ENCODE assay signal across 9 mouse cellular contexts in the genomic region with DNA sequence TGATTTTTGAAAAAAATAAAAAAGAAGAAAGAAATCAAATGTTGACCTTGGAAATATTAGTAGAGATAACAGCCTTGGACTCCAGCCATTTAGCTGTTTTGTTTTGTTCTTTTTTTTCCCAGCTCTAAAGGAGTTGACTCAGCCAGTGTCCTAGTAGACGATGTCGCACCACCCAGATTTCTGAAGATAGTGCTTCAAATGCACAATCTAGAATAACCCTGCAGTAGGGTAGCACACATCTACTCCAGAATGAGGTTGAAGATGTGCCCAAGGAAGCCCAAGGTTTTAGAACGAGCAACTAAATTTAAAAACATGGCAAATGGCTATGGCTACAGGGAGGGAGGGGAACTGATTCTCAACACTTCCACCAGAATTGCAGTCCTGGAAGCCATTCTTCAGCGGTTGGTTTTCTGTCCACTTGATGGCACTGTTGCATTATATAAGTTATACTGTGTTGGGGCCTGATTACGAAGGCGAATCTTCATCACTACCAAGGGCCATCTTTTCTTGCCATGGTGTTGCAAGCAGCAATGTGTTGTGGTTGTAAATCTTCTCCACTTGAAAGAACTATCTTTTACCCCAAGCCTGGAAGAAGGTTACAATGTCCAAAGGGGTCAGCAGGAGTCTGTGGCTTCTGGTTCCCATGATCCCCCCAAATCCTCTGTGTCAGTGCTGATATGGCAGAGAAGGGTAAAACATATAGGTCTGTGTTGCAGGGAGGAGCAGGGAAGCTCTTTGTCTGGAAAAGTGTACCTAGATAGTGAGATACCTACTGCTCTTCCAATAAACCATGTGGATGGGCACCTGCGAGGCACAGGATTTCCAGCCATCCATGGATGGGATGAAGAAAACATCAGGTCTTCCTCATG.
A peak's percentile ranks its signal among the peaks of the same experiment; 100 is the strongest.
DNase-seq lines count a peak whose midpoint lies in the region; ATAC-seq and TF ChIP-seq lines count a peak whose summit lies in the region.
"Had no signal": no experiment of that assay in that cellular context is flagged by ENCODE, and none has a peak within 500 bp of the region (broad histone marks: within the 10 kb centered on the region; RNA-seq: fewer than 3 reads in every experiment).

No protein-coding gene starts in this region.

- H3K27me3 ChIP-seq in liver, adult 2 months (ENCODE audit: control insufficient read depth, insufficient read depth, low read length), result no peaks in the 10 kb centered on the region
- no peaks in the 10 kb centered on the region for H3K27me3 ChIP-seq in liver, embryonic 12.5 days (replicated peaks)
- H3K27me3 ChIP-seq in kidney, embryonic 15.5 days, result no peaks in the 10 kb centered on the region
- H3K27me3 ChIP-seq in limb, embryonic 10.5 days (ENCODE audit: low read depth, poor library complexity, severe bottlenecking), result no peaks in the 10 kb centered on the region
- H3K27me3 ChIP-seq: lung, embryonic 15.5 days had no signal

- TF ChIP-seq POLR2A in liver, adult 2 months (IDR thresholded peaks at IDR 0.05; ENCODE audit: extremely low read depth, insufficient read depth, low read length), result no peak

- DNase-seq in liver, adult 2 months (ENCODE audit: extremely low read depth, low read depth, low spot score), result peak; percentile 57
- DNase-seq in cerebellum, postnatal 14 days, result peak; percentile 73 to 77
- peak; percentile 58 to 84 for DNase-seq in frontal cortex, postnatal 36 days (ENCODE audit: low spot score in 2 of 2)
- peak; percentile 35 for DNase-seq in limb, embryonic 10.5 days (ENCODE audit: low spot score)
- peak; percentile 20 for DNase-seq in retina, adult 2 months (ENCODE audit: low read depth, low spot score)
- DNase-seq in thymus, postnatal 4 days, result no peak

- no peak overlapping the region for H3K4me2 ChIP-seq in liver, embryonic 12.5 days
- H3K4me2 ChIP-seq in kidney, embryonic 15.5 days, result no peak overlapping the region
- H3K4me2 ChIP-seq: lung, embryonic 15.5 days had no signal

- WGBS in liver, adult 2 months, result 45% methylated on average over 7 of the region's 7 CpGs
- WGBS in liver, embryonic 12.5 days (ENCODE audit: insufficient replicate concordance), result 35% methylated on average over 7 of the region's 7 CpGs
- 42% methylated on average over 7 of the region's 7 CpGs for WGBS in kidney, embryonic 15.5 days
- WGBS in limb, embryonic 10.5 days, result 51% methylated on average over 7 of the region's 7 CpGs

- no peaks in the 10 kb centered on the region for H3K79me2 ChIP-seq in liver, adult 2 months (ENCODE audit: control insufficient read depth, insufficient read depth, low read length)

- H3K4me1 ChIP-seq in liver, adult 2 months (ENCODE audit: control insufficient read depth, insufficient read depth, low read length), result no peaks in the 10 kb centered on the region
- H3K4me1 ChIP-seq in liver, embryonic 12.5 days, result no peaks in the 10 kb centered on the region
- no peaks in the 10 kb centered on the region for H3K4me1 ChIP-seq in kidney, embryonic 15.5 days
- no peaks in the 10 kb centered on the region for H3K4me1 ChIP-seq in limb, embryonic 10.5 days
- H3K4me1 ChIP-seq: lung, embryonic 15.5 days had no signal

- no peaks in the 10 kb centered on the region for H3K36me3 ChIP-seq in liver, adult 2 months (ENCODE audit: control insufficient read depth, insufficient read depth, low read length)
- H3K36me3 ChIP-seq in liver, embryonic 12.5 days, result no peaks in the 10 kb centered on the region
- no peaks in the 10 kb centered on the region for H3K36me3 ChIP-seq in kidney, embryonic 15.5 days
- H3K36me3 ChIP-seq in limb, embryonic 10.5 days, result no peaks in the 10 kb centered on the region
- H3K36me3 ChIP-seq: lung, embryonic 15.5 days had no signal

- no peak for ATAC-seq in liver, embryonic 12.5 days
- ATAC-seq in kidney, embryonic 15.5 days (replicated peaks; ENCODE audit: low FRiP score), result 0 out of 2 replicates have a peak, but pooled peaks have one; percentile 60

- TF ChIP-seq CTCF in liver, adult 2 months (IDR thresholded peaks at IDR 0.05; ENCODE audit: low read depth, low read length), result peak; percentile 52

- H3K9me3 ChIP-seq in liver, embryonic 12.5 days (replicated peaks), result no peaks in the 10 kb centered on the region
- H3K9me3 ChIP-seq in kidney, embryonic 15.5 days (replicated peaks), result no peaks in the 10 kb centered on the region
- H3K9me3 ChIP-seq in limb, embryonic 10.5 days (replicated peaks), result no peaks in the 10 kb centered on the region
- H3K9me3 ChIP-seq: lung, embryonic 15.5 days had no signal

- no peak overlapping the region for H3K4me3 ChIP-seq in liver, adult 2 months (ENCODE audit: insufficient read depth, low read depth, low read length)
- H3K4me3 ChIP-seq in liver, embryonic 12.5 days, result no peak overlapping the region
- H3K4me3 ChIP-seq in kidney, embryonic 15.5 days (replicated peaks), result no peak overlapping the region
- H3K4me3 ChIP-seq in limb, embryonic 10.5 days, result no peak overlapping the region
- H3K4me3 ChIP-seq: lung, embryonic 15.5 days had no signal

- no peak overlapping the region for H3K27ac ChIP-seq in liver, adult 2 months (replicated peaks; ENCODE audit: insufficient read depth, low read depth, low read length)
- H3K27ac ChIP-seq in liver, embryonic 12.5 days, result no peak overlapping the region
- no peak overlapping the region for H3K27ac ChIP-seq in kidney, embryonic 15.5 days
- H3K27ac ChIP-seq in limb, embryonic 10.5 days, result no peak overlapping the region
- H3K27ac ChIP-seq: lung, embryonic 15.5 days had no signal

- no peak overlapping the region for H3K9ac ChIP-seq in liver, adult 2 months (ENCODE audit: low read depth, low read length)
- H3K9ac ChIP-seq in liver, embryonic 12.5 days, result no peak overlapping the region
- no peak overlapping the region for H3K9ac ChIP-seq in kidney, embryonic 15.5 days
- H3K9ac ChIP-seq: lung, embryonic 15.5 days had no signal
